Mouse (Mus musculus) E14TG2a.4 (cell line): ENCODE measurements around the gene Abo.
A peak's percentile ranks its signal among the peaks of the same experiment; 100 is the strongest.
"Not testable (repeated sequence)": the region's sequence is repeated elsewhere in the genome, so short reads cannot be mapped to it uniquely, and the experiment has no call there.

Source experiments
- H3K27me3 ChIP-seq: 2 replicates; pipeline ENCODE4 v1.6.1; 2014; ENCODE audit warnings: low read length, control low read depth; ENCODE audit not compliant: insufficient read depth
- H3K36me3 ChIP-seq: 2 replicates; pipeline ENCODE4 v1.6.1; 2014; ENCODE audit warnings: low read length, control low read depth; ENCODE audit not compliant: insufficient read depth
- H3K4me1 ChIP-seq: replicated peaks from 2 replicates; pipeline ENCODE4 v1.6.1; 2014; ENCODE audit warnings: low read depth, low read length, control low read depth
- H3K4me3 ChIP-seq: replicated peaks from 2 replicates; pipeline ENCODE4 v1.5.1; 2014; ENCODE audit warnings: mild to moderate bottlenecking, low read length
- H3K9me3 ChIP-seq: 2 replicates; pipeline ENCODE4 v1.6.1; 2014; ENCODE audit warnings: low read length, control low read depth
- CTCF ChIP-seq: conservative IDR thresholded peaks from 2 replicates; pipeline ENCODE4 v1.5.1; 2014; ENCODE audit warnings: low read length
- NANOG ChIP-seq: IDR thresholded peaks from 2 replicates; pipeline ENCODE4 v1.6.1; 2014; ENCODE audit warnings: borderline replicate concordance, low read length, mixed read lengths
- POU5F1 ChIP-seq: IDR thresholded peaks from 2 replicates; pipeline ENCODE4 v1.6.1; 2014; ENCODE audit warnings: low read length, borderline replicate concordance

Abo gene

DNA sequence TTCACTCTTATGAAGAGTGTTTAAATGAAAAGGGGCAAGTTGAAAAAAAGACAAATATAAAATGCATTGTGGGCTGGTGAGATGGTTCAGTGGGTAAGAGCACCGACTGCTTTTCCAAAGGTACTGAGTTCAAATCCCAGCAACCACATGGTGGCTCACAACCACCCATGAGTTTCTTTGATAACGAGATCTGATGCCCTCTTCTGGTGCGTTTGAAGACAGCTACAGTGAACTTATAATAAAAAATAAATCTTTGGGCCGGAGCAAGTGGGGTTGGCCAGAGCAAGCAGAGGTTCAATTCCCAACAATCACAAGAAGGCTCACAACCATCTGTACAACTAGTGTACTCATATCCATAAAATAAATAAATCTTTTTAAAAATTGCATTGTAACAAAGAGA, 31.1 kb upstream of the Abo start:
- H3K4me1 ChIP-seq, result peaks cover 40% of the 10 kb centered on the region
- H3K9me3 ChIP-seq, result peaks cover 43% of the 10 kb centered on the region
- no peak overlapping the region for H3K4me3 ChIP-seq
- TF ChIP-seq POU5F1 (no peak), NANOG (no peak), CTCF (no peak)
- peaks cover 99% of the 10 kb centered on the region for H3K36me3 ChIP-seq
- no peaks in the 10 kb centered on the region for H3K27me3 ChIP-seq

DNA sequence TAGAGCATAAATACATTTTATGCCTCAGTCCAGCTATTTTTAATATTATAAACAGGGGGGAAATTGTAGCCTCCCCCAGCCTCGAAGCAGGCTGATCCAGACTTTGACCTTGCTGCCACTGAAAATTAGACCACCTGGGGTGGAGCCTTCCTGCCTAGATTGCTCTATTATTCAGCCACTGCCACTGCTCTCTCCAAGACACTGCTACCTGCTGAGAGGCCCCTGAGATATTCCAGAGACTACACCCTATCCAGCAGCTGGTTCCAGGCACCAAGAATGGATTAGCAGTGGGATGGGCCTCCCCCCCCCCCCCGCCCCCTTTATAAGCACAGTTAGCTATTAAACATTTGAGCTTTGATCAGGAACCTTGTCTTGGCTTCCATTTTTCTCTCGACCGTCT, 21.4 kb upstream of the Abo start:
- peaks cover 95% of the 10 kb centered on the region for H3K9me3 ChIP-seq
- peak; percentile 17; the same call in 1 of the 2 replicates for TF ChIP-seq NANOG
- H3K27me3 ChIP-seq, H3K4me1 ChIP-seq, H3K4me3 ChIP-seq: not testable (repeated sequence)
- H3K36me3 ChIP-seq, result peaks cover 53% of the 10 kb centered on the region

DNA sequence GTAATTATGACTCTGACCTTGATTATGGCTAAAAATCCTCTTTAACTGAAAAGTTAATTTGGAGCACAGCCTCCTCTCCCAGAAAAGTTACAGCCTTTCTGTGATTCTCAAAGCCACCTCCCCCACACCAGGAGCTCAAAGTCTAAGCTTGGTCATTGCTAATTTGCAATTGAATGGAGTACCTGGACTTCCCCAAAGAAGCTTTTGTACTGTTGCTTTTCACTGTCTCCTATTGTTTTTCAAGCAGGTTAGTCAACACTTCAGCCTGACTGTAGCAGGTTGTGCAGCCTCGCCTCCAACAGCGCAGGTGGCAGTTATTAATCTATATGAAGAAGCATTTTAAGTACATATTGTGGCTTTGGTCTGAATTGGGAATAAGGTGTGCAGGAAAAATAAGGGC, 20.8 kb upstream of the Abo start:
- Histone ChIP-seq H3K36me3 (peaks cover 47% of the 10 kb centered on the region), H3K9me3 (peaks cover 95% of the 10 kb centered on the region)
- not testable (repeated sequence) for H3K4me1 ChIP-seq, H3K27me3 ChIP-seq, H3K4me3 ChIP-seq

DNA sequence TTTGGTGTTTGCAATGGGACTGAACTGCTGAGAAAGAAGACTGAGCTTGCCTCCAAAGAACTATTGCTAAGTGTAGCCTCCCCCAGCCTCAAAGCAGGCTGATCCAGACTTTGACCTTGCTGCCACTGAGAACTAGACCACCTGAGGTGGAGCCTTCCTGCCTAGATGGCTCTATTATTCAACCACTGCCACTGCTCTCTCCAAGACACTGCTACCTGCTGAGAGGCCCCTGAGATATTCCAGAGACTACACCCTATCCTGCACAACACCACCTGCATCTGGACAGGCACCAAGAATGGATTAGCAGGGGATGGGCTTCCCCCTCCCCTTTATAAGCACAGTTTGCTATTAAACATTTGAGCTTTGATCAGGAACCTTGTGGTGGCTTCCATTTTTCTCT, 13.8 kb upstream of the Abo start:
- Histone ChIP-seq H3K36me3 (0 out of 2 replicates have a peak, but pooled peaks cover 7% of the 10 kb centered on the region), H3K27me3 (no peaks in the 10 kb centered on the region), H3K4me3 (no peak overlapping the region), H3K4me1 (no peaks in the 10 kb centered on the region), H3K9me3 (peaks cover 66% of the 10 kb centered on the region)
- TF ChIP-seq NANOG (no peak), POU5F1 (no peak), CTCF (no peak)

DNA sequence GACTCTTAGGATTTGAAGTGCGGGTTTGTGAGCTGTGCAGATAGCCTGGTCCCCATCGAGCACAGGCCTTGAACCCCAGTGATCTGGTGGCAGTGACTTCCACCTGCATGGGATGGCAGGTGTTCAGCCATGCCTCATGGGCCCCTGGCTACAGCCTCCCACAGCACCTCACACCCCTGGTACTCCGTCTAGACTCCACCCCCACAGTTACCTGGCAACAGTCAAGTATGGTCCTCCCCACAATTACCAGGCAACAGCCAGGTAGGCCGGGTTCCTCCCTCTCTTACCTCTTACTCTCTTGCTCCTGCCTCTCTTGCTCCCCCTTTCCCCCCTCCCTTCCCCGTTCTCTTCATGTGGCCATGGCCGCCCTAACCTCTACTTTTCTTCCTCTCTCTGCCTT, 5.9 kb upstream of the Abo start:
- peaks cover 6% of the 10 kb centered on the region; the same call in 1 of the 2 replicates for H3K4me1 ChIP-seq
- TF ChIP-seq POU5F1 (no peak), CTCF (no peak), NANOG (no peak)
- H3K9me3 ChIP-seq, result no peaks in the 10 kb centered on the region
- H3K27me3 ChIP-seq, result peaks cover 17% of the 10 kb centered on the region
- H3K4me3 ChIP-seq, result peak overlapping the region; percentile 68
- H3K36me3 ChIP-seq, result no peaks in the 10 kb centered on the region

DNA sequence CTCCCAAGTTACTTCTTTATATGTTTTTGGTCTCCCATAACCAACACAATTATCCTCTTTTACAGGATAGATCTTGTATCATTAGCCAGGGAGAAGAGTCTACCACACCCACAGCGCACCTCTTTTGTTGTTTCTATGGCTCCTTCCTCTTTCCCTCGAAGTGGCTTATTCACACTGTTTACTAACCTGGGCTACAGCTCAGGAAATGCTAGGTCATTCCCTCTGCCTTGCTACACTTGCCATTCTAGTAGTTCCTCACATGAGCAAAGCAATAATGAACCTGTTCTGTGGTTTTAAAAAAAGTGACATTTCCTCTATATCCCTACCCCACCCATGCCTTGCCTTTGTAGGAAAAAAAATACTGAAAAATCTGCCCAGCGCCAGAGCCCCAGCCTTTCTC, 1.9 kb downstream of the Abo start:
- peaks cover 17% of the 10 kb centered on the region for H3K4me1 ChIP-seq
- no peak overlapping the region for H3K4me3 ChIP-seq
- no peak for TF ChIP-seq POU5F1
- TF ChIP-seq NANOG, result no peak
- no peak for TF ChIP-seq CTCF
- no peaks in the 10 kb centered on the region for H3K27me3 ChIP-seq
- no peaks in the 10 kb centered on the region for H3K9me3 ChIP-seq
- H3K36me3 ChIP-seq, result no peaks in the 10 kb centered on the region

DNA sequence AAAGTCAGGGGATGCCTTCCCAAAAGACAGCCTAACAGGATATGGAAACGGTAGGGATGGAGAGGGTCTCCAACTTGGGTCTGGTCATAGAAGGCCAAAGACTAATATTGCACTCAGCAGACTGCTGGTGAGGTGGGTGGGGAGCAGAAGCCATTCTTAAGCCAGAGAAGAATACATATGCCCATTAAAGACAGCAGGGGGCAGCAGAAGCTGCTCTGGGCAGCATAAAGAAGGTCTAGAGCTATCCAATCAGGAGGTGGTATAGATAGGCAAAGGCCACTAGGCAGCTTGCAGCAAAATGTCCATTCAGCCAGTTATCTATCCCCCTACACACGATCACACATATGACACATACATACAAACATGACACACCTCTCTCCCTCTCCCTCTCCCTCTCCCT, 17.1 kb downstream of the Abo start:
- Histone ChIP-seq H3K4me3 (no peak overlapping the region), H3K4me1 (no peaks in the 10 kb centered on the region), H3K36me3 (no peaks in the 10 kb centered on the region), H3K27me3 (no peaks in the 10 kb centered on the region), H3K9me3 (peaks cover 26% of the 10 kb centered on the region)
- peak; percentile 45 for TF ChIP-seq CTCF
- no peak for TF ChIP-seq NANOG

DNA sequence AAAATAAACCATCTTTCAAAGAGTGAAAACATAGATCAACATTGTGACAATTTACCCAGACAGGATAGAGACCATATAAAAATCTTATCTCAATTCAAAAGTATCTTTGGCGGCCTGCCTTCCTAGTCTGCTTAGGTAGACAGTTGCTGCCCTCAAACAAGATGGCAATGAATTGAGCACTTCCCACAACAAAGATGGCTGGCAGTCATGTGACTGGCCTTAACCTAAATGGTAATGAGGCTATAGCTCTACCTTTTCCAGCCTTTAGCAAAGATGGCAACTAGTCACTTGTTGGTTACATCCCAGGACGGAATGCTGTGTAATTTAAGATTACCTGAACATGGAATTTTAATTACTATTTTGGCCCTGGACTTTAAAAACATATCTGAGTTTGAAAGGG, 32.3 kb downstream of the Abo start:
- TF ChIP-seq CTCF, result no peak
- TF ChIP-seq POU5F1, result no peak
- no peak for TF ChIP-seq NANOG
- Histone ChIP-seq H3K4me3 (no peak overlapping the region), H3K27me3 (no peaks in the 10 kb centered on the region), H3K36me3 (no peaks in the 10 kb centered on the region), H3K4me1 (peaks cover 4% of the 10 kb centered on the region), H3K9me3 (peaks cover 22% of the 10 kb centered on the region)

DNA sequence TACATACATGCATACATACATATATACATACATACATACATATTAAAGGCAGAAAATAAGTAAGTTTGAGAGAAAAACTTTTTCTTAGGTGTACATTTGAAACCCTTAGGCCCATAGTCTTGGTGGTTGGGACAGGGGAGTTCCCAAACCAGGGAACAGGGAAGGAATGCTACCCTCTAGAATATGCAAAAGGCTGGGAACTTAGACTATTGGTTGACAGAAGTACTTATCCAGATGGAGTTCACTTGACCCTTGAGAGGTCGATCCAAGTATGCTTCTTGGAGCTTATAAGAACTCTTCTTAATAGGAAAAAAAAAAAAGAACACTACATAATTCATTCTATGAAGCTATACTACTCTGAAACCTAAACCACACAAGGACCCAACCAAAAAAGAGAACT, 36.7 kb downstream of the Abo start:
- Histone ChIP-seq H3K27me3 (no peaks in the 10 kb centered on the region), H3K4me3 (no peak overlapping the region), H3K4me1 (peaks cover 14% of the 10 kb centered on the region), H3K36me3 (no peaks in the 10 kb centered on the region), H3K9me3 (peaks cover 13% of the 10 kb centered on the region; the same call in 1 of the 2 replicates)
- TF ChIP-seq POU5F1 (no peak), CTCF (no peak), NANOG (no peak)
